Mouse (Mus musculus) bone marrow macrophage, adult 2 months (primary cell): ENCODE results near the gene Ptgfrn. TPM values are rescaled to one million over a fixed set of nuclear protein-coding genes. Genes with fewer than 3 reads are reported as not detected.

Experiments
- H3K27ac ChIP-seq: 2 replicates; pipeline ENCODE4 v1.5.1; 2012; ENCODE audit warnings: low read depth, low read length; ENCODE audit not compliant: insufficient read depth
- H3K4me1 ChIP-seq: 2 replicates; pipeline ENCODE4 v1.6.1; 2012; ENCODE audit warnings: low read length; ENCODE audit not compliant: control insufficient read depth, insufficient read depth
- H3K4me3 ChIP-seq: 2 replicates; pipeline ENCODE4 v1.5.1; 2012; ENCODE audit warnings: mild to moderate bottlenecking, low read length, moderate library complexity; ENCODE audit not compliant: insufficient read depth
- CTCF ChIP-seq: IDR thresholded peaks from 2 replicates; pipeline ENCODE4 v1.5.1; 2012; ENCODE audit warnings: low read depth, mild to moderate bottlenecking, low read length, moderate library complexity
- POLR2A ChIP-seq: IDR thresholded peaks from 2 replicates; pipeline ENCODE4 v1.6.1; 2012; ENCODE audit warnings: mild to moderate bottlenecking, low read depth, low read length, borderline replicate concordance
- polyA plus RNA-seq: library from polyadenylated mRNA; stranded (reverse); fragments of >200 nt; gene quantifications from 2 replicates; pipeline ENCODE4 v1.2.4, GENCODE M21; 2012; ENCODE audit not compliant: missing spikeins, insufficient read depth, insufficient read length

Ptgfrn gene
- polyA plus RNA-seq, 1 experiment: 3.6 TPM

- TF ChIP-seq CTCF (no peak), POLR2A (no peak)
- no peaks in the 10 kb centered on the region for H3K4me1 ChIP-seq
- no peak overlapping the region for H3K27ac ChIP-seq
- H3K4me3 ChIP-seq: no peak overlapping the region
Observed at GRCm38 (mm10) chr3:101080925-101081324, 29.2 kb downstream of the Ptgfrn start.

GRCm38 (mm10) chr3:101078344-101078743, 31.7 kb downstream of the Ptgfrn start:
- Histone ChIP-seq H3K4me1 (no peaks in the 10 kb centered on the region), H3K4me3 (no peak overlapping the region), H3K27ac (no peak overlapping the region)
- TF ChIP-seq POLR2A (no peak), CTCF (no peak)

- no peak overlapping the region for H3K4me3 ChIP-seq
- H3K4me1 ChIP-seq: no peaks in the 10 kb centered on the region
- no peak overlapping the region for H3K27ac ChIP-seq
- TF ChIP-seq CTCF (no peak), POLR2A (no peak)
Observed at GRCm38 (mm10) chr3:101077710-101078100, 32.4 kb downstream of the Ptgfrn start.

GRCm38 (mm10) chr3:101076966-101077709, 32.9 kb downstream of the Ptgfrn start:
- Histone ChIP-seq H3K4me3 (no peak overlapping the region), H3K27ac (no peak overlapping the region), H3K4me1 (no peaks in the 10 kb centered on the region)
- TF ChIP-seq POLR2A (no peak), CTCF (no peak)

- TF ChIP-seq CTCF: no peak
- no peak for TF ChIP-seq POLR2A
- H3K27ac ChIP-seq: no peak overlapping the region
- H3K4me1 ChIP-seq: no peaks in the 10 kb centered on the region
- no peak overlapping the region for H3K4me3 ChIP-seq
Observed at GRCm38 (mm10) chr3:101075866-101076265, 34.2 kb downstream of the Ptgfrn start.

GRCm38 (mm10) chr3:101073384-101073783, 36.7 kb downstream of the Ptgfrn start:
- no peak for TF ChIP-seq POLR2A
- no peak for TF ChIP-seq CTCF
- Histone ChIP-seq H3K27ac (no peak overlapping the region), H3K4me1 (peaks cover 10% of the 10 kb centered on the region), H3K4me3 (no peak overlapping the region)

- H3K4me3 ChIP-seq: no peak overlapping the region
- H3K4me1 ChIP-seq: peaks cover 10% of the 10 kb centered on the region
- no peak overlapping the region for H3K27ac ChIP-seq
- TF ChIP-seq CTCF: no peak
- no peak for TF ChIP-seq POLR2A
Observed at GRCm38 (mm10) chr3:101072506-101073215, 37.4 kb downstream of the Ptgfrn start.

- Histone ChIP-seq H3K27ac (no peak overlapping the region), H3K4me1 (peaks cover 10% of the 10 kb centered on the region), H3K4me3 (no peak overlapping the region)
- TF ChIP-seq POLR2A: no peak
- no peak for TF ChIP-seq CTCF
Observed at GRCm38 (mm10) chr3:101071576-101071975, 38.5 kb downstream of the Ptgfrn start.

GRCm38 (mm10) chr3:101070796-101071235, 39.3 kb downstream of the Ptgfrn start:
- H3K4me3 ChIP-seq: no peak overlapping the region
- TF ChIP-seq CTCF (no peak), POLR2A (no peak)
- no peak overlapping the region for H3K27ac ChIP-seq
- peaks cover 10% of the 10 kb centered on the region for H3K4me1 ChIP-seq

- TF ChIP-seq POLR2A (no peak), CTCF (no peak)
- Histone ChIP-seq H3K4me1 (peaks cover 10% of the 10 kb centered on the region), H3K27ac (peak overlapping the region; percentile 5; the same call in 1 of the 2 replicates), H3K4me3 (no peak overlapping the region)
Observed at GRCm38 (mm10) chr3:101070230-101070795, 39.8 kb downstream of the Ptgfrn start.
